Mouse (Mus musculus): Measurements from ENCODE around the gene Nol9.

DNA sequence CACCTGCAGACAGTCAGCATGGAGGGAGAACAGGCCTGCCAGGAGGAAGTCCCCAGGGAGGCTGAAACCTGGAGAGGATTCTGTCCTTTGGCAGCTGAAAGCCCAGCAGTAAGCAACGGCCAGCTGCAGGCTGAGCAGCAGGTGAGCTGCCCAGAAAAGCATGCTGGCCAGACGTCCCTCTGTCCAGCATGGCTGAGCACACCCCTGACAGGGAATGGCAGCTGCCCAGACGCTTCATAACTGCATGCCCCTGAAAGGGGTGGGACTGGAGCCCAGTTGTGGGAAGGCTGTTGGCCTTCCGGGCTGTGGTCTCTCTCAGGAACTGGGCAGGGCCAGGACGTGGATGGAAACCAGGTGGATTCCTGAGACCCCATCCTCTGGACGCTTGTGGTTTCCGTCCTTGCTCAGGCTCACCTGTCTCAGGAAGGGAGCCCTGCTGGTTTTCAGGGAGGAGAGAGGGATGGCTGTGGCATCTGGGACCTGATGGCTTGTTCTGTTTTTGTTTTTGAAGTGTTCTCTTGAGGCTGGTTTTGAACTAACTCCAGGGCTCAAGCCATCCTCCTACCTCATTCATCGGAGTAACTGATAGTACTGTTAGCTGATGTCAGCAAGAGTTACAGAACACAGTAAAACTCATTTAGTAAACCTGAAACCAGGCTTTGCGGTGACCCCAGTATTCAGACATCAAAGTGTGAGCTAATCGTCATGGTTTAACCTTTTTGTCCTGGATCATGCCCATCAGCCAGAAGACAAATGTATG, 716 bp upstream of the Nol9 start, which contains the start of gene Tas1r1:
- TF ChIP-seq GATA2 (IDR thresholded peaks at IDR 0.05; ENCODE audit: borderline replicate concordance, low read depth, low read length) (no peak), CTCF (IDR thresholded peaks at IDR 0.05; ENCODE audit: low read depth, low read length) (no peak), POLR2AphosphoS5 (IDR thresholded peaks at IDR 0.05; ENCODE audit: insufficient replicate concordance, low read depth, low read length) (no peak), GATA1 (IDR thresholded peaks at IDR 0.05; ENCODE audit: borderline replicate concordance, low read length) (no peak)
